Mouse (Mus musculus) testis, postnatal 10 days (tissue): ENCODE data around the gene Wwox.
A peak's percentile ranks its signal among the peaks of the same experiment; 100 is the strongest.

Experiments used
- DNase-seq: peaks from one replicate; pipeline ENCODE4 v3.0.0; 2021; ENCODE audit warnings: low spot score

Gene Wwox

DNA sequence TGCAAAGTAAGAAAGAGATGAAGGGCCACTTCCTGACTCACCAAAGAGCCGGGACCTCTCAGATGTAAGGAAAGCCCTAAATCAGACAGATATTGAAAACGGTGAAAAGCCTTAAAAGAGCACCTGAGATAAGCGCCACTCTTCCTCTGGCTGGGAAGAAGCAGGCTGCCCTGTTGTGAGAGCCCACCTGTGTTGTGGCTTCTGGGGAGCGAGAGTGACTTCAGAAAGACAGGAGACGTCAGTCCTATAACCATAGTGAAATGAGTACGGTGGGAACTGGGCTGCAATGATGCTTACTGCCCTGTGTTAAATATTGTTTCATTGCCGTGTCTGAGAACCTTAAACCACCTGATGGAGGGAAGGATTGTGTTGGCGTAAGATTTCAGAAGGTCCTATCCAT, 431.0 kb downstream of the Wwox start:
- no peak for DNase-seq

GRCm38 (mm10) chr8:114872491-114872890, 433.0 kb downstream of the Wwox start:
- DNase-seq: no peak

- no peak for DNase-seq
Measured at GRCm38 (mm10) chr8:114875161-114875560, 435.7 kb downstream of the Wwox start.

- no peak for DNase-seq
Measured at GRCm38 (mm10) chr8:114876161-114876611, 436.7 kb downstream of the Wwox start.

GRCm38 (mm10) chr8:114876696-114877206, 437.3 kb downstream of the Wwox start:
- DNase-seq: no peak

DNA sequence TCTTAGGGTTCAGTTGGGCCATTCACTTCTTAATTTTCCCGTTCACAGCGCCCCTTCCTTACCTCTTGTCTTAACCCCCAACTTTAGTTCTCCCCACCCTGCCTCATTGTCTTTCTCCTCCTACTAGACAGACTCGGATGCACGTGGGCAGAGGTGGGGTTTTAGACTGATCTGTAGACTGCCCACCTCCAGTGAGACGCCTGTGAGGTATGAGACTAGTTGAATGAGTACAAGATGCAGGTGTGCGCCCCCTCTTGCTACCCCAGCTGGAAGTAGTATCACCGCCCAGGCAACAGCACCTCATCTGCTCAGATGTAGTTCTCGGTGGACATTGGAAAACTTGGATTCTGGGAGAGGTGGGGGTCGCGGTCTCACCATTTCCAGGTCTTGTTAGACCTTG, 437.8 kb downstream of the Wwox start:
- DNase-seq: no peak

GRCm38 (mm10) chr8:114878449-114879276, 439.2 kb downstream of the Wwox start:
- DNase-seq: no peak

GRCm38 (mm10) chr8:114879277-114879568, 439.8 kb downstream of the Wwox start:
- DNase-seq: no peak

DNA sequence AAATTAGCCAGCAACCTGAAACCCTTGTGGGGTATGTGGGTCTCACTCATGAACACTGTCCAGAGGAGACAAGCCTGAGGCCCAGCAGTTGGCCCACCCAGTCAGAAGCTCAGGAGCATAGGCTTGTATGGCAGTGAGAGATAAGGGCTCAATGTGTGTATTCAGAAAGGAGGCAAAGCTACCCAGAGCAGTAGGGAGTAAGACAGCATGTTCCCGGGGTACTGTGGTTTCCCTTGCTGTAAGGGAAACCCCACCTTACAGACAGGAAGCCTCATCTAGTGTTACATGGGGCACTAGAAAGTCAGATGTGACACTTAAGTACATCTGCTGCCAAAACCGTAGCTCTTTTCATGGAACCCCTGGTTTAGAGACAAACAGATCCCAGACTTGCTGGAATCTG, 440.2 kb downstream of the Wwox start:
- DNase-seq: no peak

DNA sequence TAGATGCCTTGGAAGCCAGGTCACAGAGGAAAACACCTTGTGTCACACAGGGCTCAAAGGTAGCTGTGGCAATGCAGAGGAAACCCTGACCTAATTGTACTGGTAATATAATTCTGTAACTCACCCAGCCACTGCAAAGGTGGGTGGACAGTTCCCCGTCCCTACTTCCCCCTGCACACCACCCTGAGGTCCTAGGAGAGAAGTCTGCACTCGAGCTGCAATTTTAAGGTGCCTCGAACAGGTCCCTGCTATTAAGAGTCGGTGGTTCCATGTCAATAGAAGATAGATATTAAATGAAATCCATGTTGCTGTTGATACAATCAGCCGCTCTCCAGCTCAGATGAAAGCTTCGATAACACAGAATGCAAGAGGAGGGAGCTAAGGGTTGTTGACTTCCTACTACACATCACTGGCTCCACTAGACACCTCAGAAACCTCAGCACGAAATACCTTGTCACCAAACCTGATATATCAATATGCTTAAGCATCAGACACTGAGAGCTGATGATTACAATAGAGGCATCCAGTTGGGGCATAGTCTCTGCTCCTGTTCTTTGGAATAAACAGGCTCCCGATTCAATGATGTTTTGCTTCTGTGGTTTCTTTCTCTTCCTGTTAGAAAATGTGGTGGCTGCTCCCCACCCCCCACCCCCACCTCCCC, 441.1 kb downstream of the Wwox start:
- DNase-seq: no peak

DNA sequence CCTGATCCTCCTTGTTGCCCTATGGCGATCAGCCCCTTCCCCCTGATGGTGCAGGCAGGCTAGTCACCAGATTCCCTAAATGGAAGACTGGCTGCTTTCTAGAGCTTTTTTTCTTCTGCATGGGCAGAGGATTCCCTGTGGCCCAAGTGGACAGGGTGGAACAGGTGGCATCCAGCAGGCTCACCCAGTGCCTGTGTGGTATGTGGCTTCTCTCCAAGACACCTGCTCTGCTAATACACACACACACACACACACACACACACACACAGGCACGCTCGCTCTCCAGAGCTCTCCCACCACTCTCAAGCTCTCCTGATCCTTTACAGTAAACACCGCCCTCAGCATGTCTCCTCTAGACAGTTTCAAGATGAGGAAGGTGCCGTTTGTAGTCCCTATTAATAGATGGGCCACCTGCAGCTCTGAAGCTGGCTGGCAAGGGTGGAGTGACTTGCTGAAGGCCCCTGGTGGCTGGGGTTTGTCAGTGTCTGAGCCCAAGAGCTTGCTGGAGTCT, 442.5 kb downstream of the Wwox start:
- no peak for DNase-seq

DNA sequence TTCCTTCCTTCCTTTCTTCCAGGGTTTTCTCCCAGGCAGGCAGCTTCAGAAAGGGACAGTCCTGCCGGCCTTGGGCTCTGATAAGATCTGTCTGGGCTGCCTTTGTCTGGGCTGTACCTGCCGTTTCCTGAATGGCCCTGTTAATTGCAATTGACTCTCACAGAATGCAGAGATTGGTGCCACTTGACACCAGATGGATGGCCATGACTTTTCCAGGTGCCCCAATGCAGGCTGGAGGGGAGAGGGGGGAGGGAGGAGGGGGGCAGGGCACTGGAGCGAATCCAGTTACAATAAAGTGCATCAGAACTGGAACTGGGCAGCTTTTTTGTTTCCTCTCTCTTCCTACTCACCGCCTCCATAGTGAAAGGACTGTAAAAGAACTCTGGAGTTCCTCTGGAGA, 443.0 kb downstream of the Wwox start:
- no peak for DNase-seq

GRCm38 (mm10) chr8:114882936-114883606, 443.6 kb downstream of the Wwox start:
- no peak for DNase-seq

- DNase-seq: peak; percentile 55
Measured at GRCm38 (mm10) chr8:114883967-114884366, 444.5 kb downstream of the Wwox start.

DNA sequence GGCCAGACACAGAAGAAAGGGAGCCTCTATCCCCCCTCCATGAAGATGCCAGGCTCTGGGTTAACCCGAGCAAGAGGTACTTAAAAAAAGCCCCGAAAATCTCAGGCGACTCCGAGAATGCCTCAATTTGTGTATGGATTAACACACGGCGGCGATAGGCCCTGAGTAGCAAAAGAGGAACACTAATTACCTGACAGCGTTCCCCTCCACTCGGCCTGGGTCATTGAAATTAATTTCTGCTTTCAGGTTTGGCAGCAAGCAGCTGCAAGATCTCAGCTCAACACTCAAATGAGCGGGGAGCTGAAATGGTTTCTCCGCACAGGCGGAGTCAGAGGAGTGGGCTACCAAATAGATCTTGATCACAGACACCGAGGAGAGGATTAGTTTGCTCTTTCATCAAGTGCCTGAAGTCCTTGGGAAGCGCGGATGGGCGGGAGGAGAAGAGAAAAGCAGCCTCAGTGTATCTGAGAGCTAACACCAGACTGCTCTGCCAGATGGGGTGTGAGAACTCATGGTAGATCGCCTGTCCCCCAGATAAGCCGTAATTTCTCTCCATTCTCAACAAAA, 445.7 kb downstream of the Wwox start:
- no peak for DNase-seq

DNA sequence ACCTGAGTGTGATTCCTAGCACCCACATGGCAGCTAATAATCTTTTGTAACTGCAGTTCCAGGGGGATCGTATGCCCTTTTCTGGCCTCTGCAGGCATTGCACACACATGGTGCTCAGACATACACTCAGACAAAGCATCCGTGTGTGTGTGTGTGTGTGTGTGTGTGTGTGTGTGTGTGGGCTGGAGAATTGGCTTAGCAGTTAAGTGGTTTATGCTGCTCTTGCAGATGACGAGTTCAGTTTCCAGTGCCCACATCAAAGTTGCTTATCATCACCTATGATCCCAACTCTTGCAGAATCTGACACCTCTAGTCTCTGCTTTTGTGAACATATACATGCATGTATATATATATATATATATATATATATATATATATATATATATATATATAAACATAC, 448.9 kb downstream of the Wwox start:
- no peak for DNase-seq

GRCm38 (mm10) chr8:114889578-114890374, 450.3 kb downstream of the Wwox start:
- DNase-seq: no peak

DNA sequence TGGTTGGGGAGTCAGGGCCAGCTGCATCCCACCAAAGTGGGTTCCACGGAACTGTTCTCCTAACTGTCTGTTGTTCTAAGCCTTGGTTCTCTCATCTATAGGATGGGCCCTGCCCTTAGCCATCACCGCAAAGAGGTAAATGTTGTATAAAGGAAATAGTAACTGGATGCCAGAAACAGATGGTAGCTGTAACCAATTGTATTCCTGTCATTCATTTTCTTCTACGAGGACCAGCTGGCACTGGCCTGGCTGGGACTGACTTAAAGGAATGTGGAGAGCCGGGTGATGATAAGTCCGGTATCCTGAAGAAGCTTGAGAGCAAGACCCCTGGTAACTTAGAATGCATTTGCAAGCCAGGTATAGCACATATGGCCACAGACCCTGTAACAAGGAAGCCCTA, 451.0 kb downstream of the Wwox start:
- no peak for DNase-seq

DNA sequence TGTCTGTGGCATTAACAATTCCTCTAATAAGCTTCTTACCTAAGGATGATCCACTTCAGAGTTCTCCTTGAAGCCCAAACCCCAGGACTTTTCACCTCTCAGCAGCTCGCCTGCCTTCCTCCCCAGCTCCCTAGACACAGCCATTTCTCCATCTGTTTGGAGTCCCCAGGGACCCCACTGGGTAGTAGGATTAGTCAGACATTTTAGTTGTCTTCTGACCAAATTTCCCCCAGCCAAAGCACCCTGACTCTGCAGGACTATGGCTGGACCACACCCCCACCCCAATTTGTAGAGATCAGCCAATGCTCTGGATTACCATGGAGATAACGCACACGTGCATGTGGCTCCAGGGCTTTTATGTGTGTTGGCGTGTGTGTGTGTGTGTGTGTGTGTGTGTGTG, 451.8 kb downstream of the Wwox start:
- DNase-seq: no peak

- DNase-seq: no peak
Measured at GRCm38 (mm10) chr8:114897432-114897831, 458.0 kb downstream of the Wwox start.

GRCm38 (mm10) chr8:114899157-114899556, 459.7 kb downstream of the Wwox start:
- DNase-seq: no peak

DNA sequence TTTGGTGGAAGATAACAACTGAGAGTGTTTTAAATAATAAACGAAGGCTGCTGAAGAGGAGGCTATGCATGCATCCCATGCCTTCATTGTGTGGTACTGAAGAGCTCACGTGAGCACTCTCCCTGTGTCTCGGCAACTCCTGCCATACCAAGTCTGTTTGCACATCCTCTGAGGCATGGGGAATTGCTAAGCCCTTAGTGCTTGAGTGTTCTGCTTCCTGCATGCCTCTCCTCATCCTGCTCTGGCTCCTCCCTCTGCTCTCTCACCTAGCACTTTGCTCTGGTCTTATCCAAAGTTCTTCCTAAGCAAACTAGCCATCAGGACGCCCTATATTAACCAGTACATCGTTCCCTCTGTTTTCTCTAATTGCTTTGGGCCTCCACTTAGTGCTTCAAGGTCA, 463.1 kb downstream of the Wwox start:
- no peak for DNase-seq
